Mouse (Mus musculus): ENCODE data around the gene Gucd1. TPM values are rescaled to one million over a fixed set of nuclear protein-coding genes. Genes with fewer than 3 reads are reported as not detected.

Gene Gucd1
- polyA plus RNA-seq, 1 experiment, result 124 TPM

GRCm38 (mm10) chr10:75446501-75447083 lies 71.2 kb downstream of the Gucd1 start:
- H3K36me3 ChIP-seq (ENCODE audit: control insufficient read depth, insufficient read depth, low read length), result no peaks in the 10 kb centered on the region; the same call in 1 of the 2 replicates
- no peak overlapping the region for H3K4me3 ChIP-seq (ENCODE audit: insufficient read depth, low read depth, low read length)
- peaks cover 11% of the 10 kb centered on the region; the same call in 1 of the 2 replicates for H3K4me1 ChIP-seq (ENCODE audit: control insufficient read depth, insufficient read depth, low read length)
- no peak overlapping the region for H3K27ac ChIP-seq (ENCODE audit: insufficient read depth, low read depth, low read length)
- peak; percentile 59 for DNase-seq
- TF ChIP-seq POLR2A (IDR thresholded peaks at IDR 0.05; ENCODE audit: low read depth, low read length) (no peak), CTCF (conservative IDR thresholded peaks at IDR 0.05; ENCODE audit: insufficient read depth, insufficient read length, low read depth, low read length) (no peak)
- WGBS, result 70% methylated on average over 13 of the region's 13 CpGs
- H3K27me3 ChIP-seq (replicated peaks; ENCODE audit: control insufficient read depth, insufficient read depth, low read length), result no peaks in the 10 kb centered on the region

GRCm38 (mm10) chr10:75445030-75445429 lies 72.7 kb downstream of the Gucd1 start:
- 40% methylated on average over 8 of the region's 8 CpGs for WGBS
- Histone ChIP-seq H3K36me3 (ENCODE audit: control insufficient read depth, insufficient read depth, low read length) (no peaks in the 10 kb centered on the region; the same call in 1 of the 2 replicates), H3K4me1 (ENCODE audit: control insufficient read depth, insufficient read depth, low read length) (no peaks in the 10 kb centered on the region), H3K4me3 (ENCODE audit: insufficient read depth, low read depth, low read length) (no peak overlapping the region), H3K27ac (ENCODE audit: insufficient read depth, low read depth, low read length) (no peak overlapping the region), H3K27me3 (replicated peaks; ENCODE audit: control insufficient read depth, insufficient read depth, low read length) (no peaks in the 10 kb centered on the region)
- TF ChIP-seq CTCF (conservative IDR thresholded peaks at IDR 0.05; ENCODE audit: insufficient read depth, insufficient read length, low read depth, low read length) (no peak), POLR2A (IDR thresholded peaks at IDR 0.05; ENCODE audit: low read depth, low read length) (no peak)
- DNase-seq, result no peak

GRCm38 (mm10) chr10:75444111-75444826 lies 73.5 kb downstream of the Gucd1 start:
- Histone ChIP-seq H3K4me1 (ENCODE audit: control insufficient read depth, insufficient read depth, low read length) (no peaks in the 10 kb centered on the region), H3K4me3 (ENCODE audit: insufficient read depth, low read depth, low read length) (no peak overlapping the region), H3K27ac (ENCODE audit: insufficient read depth, low read depth, low read length) (no peak overlapping the region), H3K36me3 (ENCODE audit: control insufficient read depth, insufficient read depth, low read length) (no peaks in the 10 kb centered on the region; the same call in 1 of the 2 replicates), H3K27me3 (replicated peaks; ENCODE audit: control insufficient read depth, insufficient read depth, low read length) (no peaks in the 10 kb centered on the region)
- DNase-seq, result no peak
- TF ChIP-seq POLR2A (IDR thresholded peaks at IDR 0.05; ENCODE audit: low read depth, low read length) (no peak), CTCF (conservative IDR thresholded peaks at IDR 0.05; ENCODE audit: insufficient read depth, insufficient read length, low read depth, low read length) (no peak)
- WGBS, result 72% methylated on average over 19 of the region's 19 CpGs

DNA sequence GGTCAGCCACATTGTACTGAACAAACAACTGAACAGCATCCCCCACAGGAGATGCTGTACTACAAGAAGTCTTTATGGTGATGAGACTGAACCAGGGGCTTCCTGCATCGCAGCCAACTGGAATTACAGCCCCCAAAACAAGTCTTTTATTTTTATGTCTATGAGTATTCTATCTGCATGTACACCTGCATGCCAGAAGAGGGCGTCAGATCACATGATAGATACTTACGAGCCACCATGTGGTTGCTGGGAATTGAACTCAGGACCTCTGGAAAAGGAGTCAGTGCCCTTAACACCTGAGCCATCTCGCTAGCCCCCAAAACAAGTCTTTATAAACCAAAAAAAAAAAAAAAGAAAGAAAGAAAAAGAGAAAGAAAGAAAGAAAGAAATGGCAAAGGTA lies 74.8 kb downstream of the Gucd1 start:
- WGBS, result 86% methylated on average over 4 of the region's 4 CpGs
- TF ChIP-seq CTCF (conservative IDR thresholded peaks at IDR 0.05; ENCODE audit: insufficient read depth, insufficient read length, low read depth, low read length) (0 out of 2 replicates have a peak, but pooled peaks have one; percentile 17), POLR2A (IDR thresholded peaks at IDR 0.05; ENCODE audit: low read depth, low read length) (no peak)
- no peak for DNase-seq
- no peaks in the 10 kb centered on the region for H3K27me3 ChIP-seq (replicated peaks; ENCODE audit: control insufficient read depth, insufficient read depth, low read length)
- no peaks in the 10 kb centered on the region for H3K4me1 ChIP-seq (ENCODE audit: control insufficient read depth, insufficient read depth, low read length)
- no peak overlapping the region for H3K27ac ChIP-seq (ENCODE audit: insufficient read depth, low read depth, low read length)
- no peak overlapping the region for H3K4me3 ChIP-seq (ENCODE audit: insufficient read depth, low read depth, low read length)
- H3K36me3 ChIP-seq (ENCODE audit: control insufficient read depth, insufficient read depth, low read length), result no peaks in the 10 kb centered on the region; the same call in 1 of the 2 replicates

GRCm38 (mm10) chr10:75441800-75442199 lies 76.0 kb downstream of the Gucd1 start:
- TF ChIP-seq POLR2A (IDR thresholded peaks at IDR 0.05; ENCODE audit: low read depth, low read length), result no peak
- no peak for TF ChIP-seq CTCF (conservative IDR thresholded peaks at IDR 0.05; ENCODE audit: insufficient read depth, insufficient read length, low read depth, low read length)

GRCm38 (mm10) chr10:75440756-75441155 lies 77.0 kb downstream of the Gucd1 start:
- WGBS, result 95% methylated on average over 3 of the region's 3 CpGs
- H3K27me3 ChIP-seq (replicated peaks; ENCODE audit: control insufficient read depth, insufficient read depth, low read length), result no peaks in the 10 kb centered on the region
- no peaks in the 10 kb centered on the region; the same call in 1 of the 2 replicates for H3K36me3 ChIP-seq (ENCODE audit: control insufficient read depth, insufficient read depth, low read length)
- DNase-seq, result no peak
- no peak for TF ChIP-seq CTCF (conservative IDR thresholded peaks at IDR 0.05; ENCODE audit: insufficient read depth, insufficient read length, low read depth, low read length)
- TF ChIP-seq POLR2A (IDR thresholded peaks at IDR 0.05; ENCODE audit: low read depth, low read length), result no peak
- H3K4me1 ChIP-seq (ENCODE audit: control insufficient read depth, insufficient read depth, low read length), result no peaks in the 10 kb centered on the region
- H3K4me3 ChIP-seq (ENCODE audit: insufficient read depth, low read depth, low read length), result no peak overlapping the region
- no peak overlapping the region for H3K27ac ChIP-seq (ENCODE audit: insufficient read depth, low read depth, low read length)

More at GRCm38 (mm10) chr10:75441800-75442199, 76.0 kb downstream of the Gucd1 start:
- Histone ChIP-seq H3K27me3 (replicated peaks; ENCODE audit: control insufficient read depth, insufficient read depth, low read length) (no peaks in the 10 kb centered on the region), H3K4me1 (ENCODE audit: control insufficient read depth, insufficient read depth, low read length) (no peaks in the 10 kb centered on the region), H3K4me3 (ENCODE audit: insufficient read depth, low read depth, low read length) (no peak overlapping the region), H3K27ac (ENCODE audit: insufficient read depth, low read depth, low read length) (no peak overlapping the region), H3K36me3 (ENCODE audit: control insufficient read depth, insufficient read depth, low read length) (no peaks in the 10 kb centered on the region; the same call in 1 of the 2 replicates)
- 79% methylated on average over 4 of the region's 4 CpGs for WGBS
- DNase-seq, result no peak

DNA sequence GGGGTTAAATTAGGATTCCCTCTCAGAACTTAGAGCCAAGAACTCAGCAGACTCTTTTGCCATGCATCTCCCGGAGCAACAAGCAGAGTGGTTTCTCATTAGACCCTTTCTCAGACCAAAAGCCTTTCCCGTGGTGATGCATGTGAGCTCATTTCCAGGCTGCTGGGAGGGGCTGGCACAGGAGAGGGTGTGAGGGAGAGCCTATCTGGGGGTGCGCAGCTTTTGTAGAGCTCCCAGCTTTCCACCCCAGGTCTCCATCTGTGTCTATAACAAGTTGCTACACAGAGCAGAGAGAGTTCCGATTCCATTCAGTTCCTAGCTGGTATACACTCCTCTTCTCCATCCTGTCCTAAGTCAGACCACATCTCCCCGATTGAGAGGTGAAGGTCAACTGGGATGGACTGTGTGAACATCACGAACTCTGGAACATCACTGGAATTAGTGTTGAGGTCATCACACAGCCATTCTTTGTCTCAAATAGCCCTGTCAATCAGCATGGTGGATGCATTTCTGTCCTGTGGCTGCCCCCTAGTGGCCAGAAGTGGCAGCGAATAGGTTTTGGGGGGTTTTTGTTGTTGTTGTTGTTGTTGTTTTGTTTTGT lies 78.5 kb downstream of the Gucd1 start:
- H3K4me1 ChIP-seq (ENCODE audit: control insufficient read depth, insufficient read depth, low read length), result no peaks in the 10 kb centered on the region
- no peak overlapping the region for H3K4me3 ChIP-seq (ENCODE audit: insufficient read depth, low read depth, low read length)
- H3K36me3 ChIP-seq (ENCODE audit: control insufficient read depth, insufficient read depth, low read length), result no peaks in the 10 kb centered on the region; the same call in 1 of the 2 replicates
- DNase-seq, result peak; percentile 59
- no peak overlapping the region for H3K27ac ChIP-seq (ENCODE audit: insufficient read depth, low read depth, low read length)
- TF ChIP-seq CTCF (conservative IDR thresholded peaks at IDR 0.05; ENCODE audit: insufficient read depth, insufficient read length, low read depth, low read length) (peak; percentile 69), POLR2A (IDR thresholded peaks at IDR 0.05; ENCODE audit: low read depth, low read length) (no peak)
- 42% methylated on average over 7 of the region's 7 CpGs for WGBS
- no peaks in the 10 kb centered on the region for H3K27me3 ChIP-seq (replicated peaks; ENCODE audit: control insufficient read depth, insufficient read depth, low read length)
